Mouse (Mus musculus) intestine, embryonic 16.5 days (tissue): ENCODE results near the gene Khdc1c. TPM values are rescaled to one million over a fixed set of nuclear protein-coding genes. Genes with fewer than 3 reads are reported as not detected.

Experiments
- ATAC-seq: fragments of 200-750 bp; cut with Nextera tagmentation; 2 replicates; pipeline ENCODE4 v1.8.0; 2017; ENCODE audit warnings: moderate TSS enrichment, moderate library complexity
- H3K27ac ChIP-seq: fragments of 300-500 bp; sonication (generic); 2 replicates; pipeline ENCODE4 v1.5.1; 2014; ENCODE audit warnings: mild to moderate bottlenecking, low read length
- H3K27me3 ChIP-seq: fragments of 300-500 bp; sonication (generic); replicated peaks from 2 replicates; pipeline ENCODE4 v1.6.1; 2014; ENCODE audit warnings: low read length, control low read depth, mixed read lengths; ENCODE audit not compliant: control insufficient read depth, insufficient read depth
- H3K36me3 ChIP-seq: fragments of 300-500 bp; sonication (generic); 2 replicates; pipeline ENCODE4 v1.6.1; 2014; ENCODE audit warnings: low read length, control low read depth; ENCODE audit not compliant: control insufficient read depth, insufficient read depth
- H3K4me1 ChIP-seq: fragments of 300-500 bp; sonication (generic); 2 replicates; pipeline ENCODE4 v1.6.1; 2014; ENCODE audit warnings: low read length, control low read depth, mixed read lengths; ENCODE audit not compliant: control insufficient read depth, insufficient read depth
- H3K4me2 ChIP-seq: fragments of 300-500 bp; sonication (generic); 2 replicates; pipeline ENCODE4 v1.6.1; 2014; ENCODE audit warnings: low read depth, low read length, control low read depth
- H3K4me3 ChIP-seq: fragments of 300-500 bp; sonication (generic); 2 replicates; pipeline ENCODE4 v1.5.1; 2014; ENCODE audit warnings: mild to moderate bottlenecking, low read length
- H3K9ac ChIP-seq: fragments of 300-500 bp; sonication (generic); 2 replicates; pipeline ENCODE4 v1.6.1; 2014; ENCODE audit warnings: low read depth, low read length
- H3K9me3 ChIP-seq: fragments of 300-500 bp; sonication (generic); 2 replicates; pipeline ENCODE4 v1.6.1; 2016; ENCODE audit warnings: low read length, control low read depth; ENCODE audit not compliant: control insufficient read depth
- WGBS: fragments of 180-500 bp; shearing (Covaris S2); extraction: QIAGEN DNeasy Blood & Tissue Kit; methylation state at CpG from one replicate; pipeline ENCODE4 v1.1.7; 2014; 5-methylcytosine and 5-hydroxymethylcytosine counted together
- polyA plus RNA-seq: library from polyadenylated mRNA; unstranded; fragments of >200 nt; fragmentation: Nextera tagmentation; extraction: Ambion mirVana; gene quantifications from 2 replicates; pipeline ENCODE4 v1.2.1, GENCODE M21; 2015

Gene Khdc1c
- polyA plus RNA-seq, 1 experiment from 2014 or later = not detected

DNA sequence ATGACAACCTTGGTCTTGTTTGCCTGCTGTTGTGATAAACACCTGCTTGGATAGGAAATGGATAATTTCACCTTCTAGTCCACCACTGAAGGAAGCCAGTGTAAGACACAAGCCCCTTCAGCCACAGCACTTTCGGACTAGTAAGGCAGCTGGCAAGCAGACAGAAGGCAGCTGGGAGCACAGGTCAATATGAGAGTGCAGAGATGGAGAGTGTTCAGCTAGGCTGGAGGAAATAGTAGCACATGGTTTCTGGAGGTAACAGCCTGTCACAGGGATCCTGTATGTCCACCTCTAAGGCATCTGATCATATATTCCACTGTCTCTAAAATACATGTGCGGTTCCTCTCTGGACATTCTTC lies 44.0 kb downstream of the Khdc1c start:
- no peaks in the 10 kb centered on the region for H3K9me3 ChIP-seq
- no peak overlapping the region for H3K4me3 ChIP-seq
- no peak overlapping the region for H3K27ac ChIP-seq
- 87% methylated on average over 2 of the region's 2 CpGs for WGBS
- no peaks in the 10 kb centered on the region for H3K36me3 ChIP-seq
- H3K4me2 ChIP-seq = no peak overlapping the region
- ATAC-seq = no peak
- H3K9ac ChIP-seq = no peak overlapping the region
- no peaks in the 10 kb centered on the region for H3K27me3 ChIP-seq
- H3K4me1 ChIP-seq = no peaks in the 10 kb centered on the region

DNA sequence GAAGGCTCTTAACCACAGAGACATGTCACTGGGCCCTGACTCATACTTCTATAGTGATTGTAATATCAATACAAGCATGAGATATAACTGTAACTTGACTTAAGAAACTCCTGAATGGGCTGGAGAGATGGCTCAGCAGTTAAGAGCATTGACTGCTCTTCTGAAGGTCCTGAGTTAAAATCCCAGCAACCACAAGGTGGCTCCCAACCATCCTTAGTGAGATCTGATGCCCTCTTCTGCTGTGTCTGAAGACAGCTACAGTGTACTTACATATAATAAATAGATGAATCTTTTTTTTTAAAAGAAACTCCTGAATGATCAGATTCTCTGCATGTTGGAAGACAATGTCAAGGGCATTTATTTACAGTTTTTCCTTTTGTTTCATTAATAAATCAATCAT lies 51.2 kb downstream of the Khdc1c start:
- no peak for ATAC-seq
- no peaks in the 10 kb centered on the region for H3K27me3 ChIP-seq
- H3K9me3 ChIP-seq = no peaks in the 10 kb centered on the region
- H3K4me3 ChIP-seq = no peak overlapping the region
- no peaks in the 10 kb centered on the region for H3K4me1 ChIP-seq
- H3K36me3 ChIP-seq = no peaks in the 10 kb centered on the region
- H3K27ac ChIP-seq = no peak overlapping the region
- H3K4me2 ChIP-seq = no peak overlapping the region
- H3K9ac ChIP-seq = no peak overlapping the region

Other genes starting within 250 kb of the Khdc1c start
- 12.8 and 14.1 TPM in 2 replicates for gene Tmem14a, start 149.8 kb upstream of the Khdc1c start, polyA plus RNA-seq
- 11.9 and 17.9 TPM in 2 replicates for gene Gsta3, start 127.7 kb upstream of the Khdc1c start, polyA plus RNA-seq
- gene Khdc1a, start 18.7 kb upstream of the Khdc1c start, polyA plus RNA-seq = not detected in 2 replicates
- 0.10 TPM in 1 of 2 replicates, not detected in the other for gene Khdc1b, start 15.2 kb downstream of the Khdc1c start, polyA plus RNA-seq